Mouse (Mus musculus) forebrain, embryonic 14.5 days (tissue): ENCODE results near the gene Slc36a3. TPM values are rescaled to one million over a fixed set of nuclear protein-coding genes. Genes with fewer than 3 reads are reported as not detected.

Experiments
- ATAC-seq: fragments of 200-750 bp; cut with Nextera tagmentation; 2 replicates; pipeline ENCODE4 v1.8.0; 2017; ENCODE audit warnings: mild to moderate bottlenecking, moderate library complexity
- DNase-seq: peaks from one replicate; pipeline ENCODE4 v3.0.0-alpha.2; 2015; ENCODE audit warnings: low spot score
- H3K27ac ChIP-seq: fragments of 300-500 bp; sonication (generic); 2 replicates; pipeline ENCODE4 v1.5.1; 2014; ENCODE audit warnings: low read depth, mild to moderate bottlenecking, control low read depth, low read length, moderate library complexity
- H3K27me3 ChIP-seq: fragments of 300-500 bp; sonication (generic); replicated peaks from 2 replicates; pipeline ENCODE4 v1.6.1; 2014; ENCODE audit warnings: low read length, control low read depth, mixed read lengths; ENCODE audit not compliant: control insufficient read depth, insufficient read depth
- H3K36me3 ChIP-seq: fragments of 300-500 bp; sonication (generic); 2 replicates; pipeline ENCODE4 v1.6.1; 2014; ENCODE audit warnings: low read length, control low read depth; ENCODE audit not compliant: control insufficient read depth, insufficient read depth
- H3K4me1 ChIP-seq: fragments of 300-500 bp; sonication (generic); 2 replicates; pipeline ENCODE4 v1.6.1; 2014; ENCODE audit warnings: antibody characterized with exemption, low read length, control low read depth; ENCODE audit not compliant: control insufficient read depth, insufficient read depth
- H3K4me2 ChIP-seq: fragments of 300-500 bp; sonication (generic); 2 replicates; pipeline ENCODE4 v1.6.1; 2014; ENCODE audit warnings: mild to moderate bottlenecking, control low read depth, low read length
- H3K4me3 ChIP-seq: fragments of 300-500 bp; sonication (generic); 2 replicates; pipeline ENCODE4 v1.5.1; 2014; ENCODE audit warnings: low read depth, low read length, control low read depth
- H3K9ac ChIP-seq: fragments of 300-500 bp; sonication (generic); 2 replicates; pipeline ENCODE4 v1.6.1; 2014; ENCODE audit warnings: mild to moderate bottlenecking, low read length, control low read depth, moderate library complexity
- H3K9me3 ChIP-seq: fragments of 300-500 bp; sonication (generic); replicated peaks from 2 replicates; pipeline ENCODE4 v1.6.1; 2016; ENCODE audit warnings: low read length, control low read depth, mixed read lengths; ENCODE audit not compliant: control insufficient read depth
- WGBS: fragments of 180-500 bp; shearing (Covaris S2); extraction: QIAGEN DNeasy Blood & Tissue Kit; methylation state at CpG from one replicate; pipeline ENCODE4 v1.1.7; 2014; 5-methylcytosine and 5-hydroxymethylcytosine counted together
- polyA plus RNA-seq: library from polyadenylated mRNA; unstranded; fragments of >200 nt; fragmentation: Nextera tagmentation; extraction: Ambion mirVana; gene quantifications from 2 replicates; pipeline ENCODE4 v1.2.1, GENCODE M21; 2014

Gene Slc36a3
- polyA plus RNA-seq, 1 experiment from 2014 or later: not detected

DNA sequence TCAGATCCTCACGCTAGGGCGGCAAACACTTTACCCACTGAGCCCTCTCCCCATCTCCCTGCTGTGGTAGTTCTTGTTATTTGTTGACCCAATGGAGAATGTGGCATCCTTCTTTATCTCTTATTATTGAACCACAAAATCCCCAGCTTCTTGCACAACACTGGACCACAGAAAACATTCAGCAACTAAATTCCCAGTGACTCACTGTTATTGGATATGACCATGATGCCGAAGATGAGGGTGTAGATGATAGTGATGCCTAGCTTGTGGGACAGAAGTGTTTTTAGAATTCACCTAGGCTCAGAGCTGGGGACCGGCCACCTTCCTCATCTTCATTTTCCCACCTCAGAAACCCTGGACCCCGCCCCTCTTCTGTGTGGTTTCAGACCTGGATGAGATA lies 16.6 kb downstream of the Slc36a3 start:
- no peak for DNase-seq
- Histone ChIP-seq H3K27ac (no peak overlapping the region), H3K36me3 (no peaks in the 10 kb centered on the region), H3K9me3 (no peaks in the 10 kb centered on the region), H3K4me2 (no peak overlapping the region), H3K27me3 (no peaks in the 10 kb centered on the region), H3K4me1 (no peaks in the 10 kb centered on the region), H3K4me3 (no peak overlapping the region), H3K9ac (no peak overlapping the region)
- ATAC-seq: no peak
- 88% methylated on average over 5 of the region's 5 CpGs for WGBS

GRCm38 (mm10) chr11:55134407-55134806 lies 17.1 kb downstream of the Slc36a3 start:
- H3K36me3 ChIP-seq: no peaks in the 10 kb centered on the region
- H3K4me2 ChIP-seq: no peak overlapping the region
- H3K27me3 ChIP-seq: no peaks in the 10 kb centered on the region
- no peaks in the 10 kb centered on the region for H3K4me1 ChIP-seq
- no peak overlapping the region for H3K27ac ChIP-seq
- H3K9ac ChIP-seq: no peak overlapping the region
- 100% methylated on average over 1 of the region's 1 CpGs for WGBS
- no peaks in the 10 kb centered on the region for H3K9me3 ChIP-seq
- ATAC-seq (no peak), DNase-seq (no peak)
- no peak overlapping the region for H3K4me3 ChIP-seq

- no peaks in the 10 kb centered on the region for H3K9me3 ChIP-seq
- ATAC-seq (no peak), DNase-seq (no peak)
- no peaks in the 10 kb centered on the region for H3K27me3 ChIP-seq
- no peak overlapping the region for H3K9ac ChIP-seq
- no peak overlapping the region for H3K4me3 ChIP-seq
- H3K27ac ChIP-seq: no peak overlapping the region
- no peaks in the 10 kb centered on the region for H3K4me1 ChIP-seq
- 100% methylated on average over 1 of the region's 1 CpGs for WGBS
- no peak overlapping the region for H3K4me2 ChIP-seq
- no peaks in the 10 kb centered on the region for H3K36me3 ChIP-seq
Measured at GRCm38 (mm10) chr11:55133204-55133603, 18.3 kb downstream of the Slc36a3 start.

DNA sequence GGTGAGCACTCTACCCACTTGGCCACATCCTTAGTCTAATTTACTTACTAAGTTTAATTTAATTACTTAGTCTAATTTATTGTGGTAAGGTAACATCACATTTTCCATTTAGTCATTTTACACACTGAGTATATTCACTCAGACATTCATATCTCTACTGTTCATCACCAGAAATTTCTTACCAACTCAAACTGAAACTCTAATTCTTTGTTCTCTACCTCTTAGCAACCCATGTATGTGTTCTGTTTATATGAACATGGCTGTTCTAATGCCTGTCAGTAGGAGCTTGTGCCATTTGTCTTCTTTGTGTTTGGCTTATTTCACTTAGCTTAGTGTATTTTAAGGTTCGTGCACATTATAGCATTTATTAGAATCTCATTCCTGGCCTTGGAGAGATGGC lies 19.6 kb downstream of the Slc36a3 start:
- 92% methylated on average over 1 of the region's 1 CpGs for WGBS
- 0 out of 2 replicates have a peak, but pooled peaks cover 2% of the 10 kb centered on the region for H3K4me1 ChIP-seq

DNA sequence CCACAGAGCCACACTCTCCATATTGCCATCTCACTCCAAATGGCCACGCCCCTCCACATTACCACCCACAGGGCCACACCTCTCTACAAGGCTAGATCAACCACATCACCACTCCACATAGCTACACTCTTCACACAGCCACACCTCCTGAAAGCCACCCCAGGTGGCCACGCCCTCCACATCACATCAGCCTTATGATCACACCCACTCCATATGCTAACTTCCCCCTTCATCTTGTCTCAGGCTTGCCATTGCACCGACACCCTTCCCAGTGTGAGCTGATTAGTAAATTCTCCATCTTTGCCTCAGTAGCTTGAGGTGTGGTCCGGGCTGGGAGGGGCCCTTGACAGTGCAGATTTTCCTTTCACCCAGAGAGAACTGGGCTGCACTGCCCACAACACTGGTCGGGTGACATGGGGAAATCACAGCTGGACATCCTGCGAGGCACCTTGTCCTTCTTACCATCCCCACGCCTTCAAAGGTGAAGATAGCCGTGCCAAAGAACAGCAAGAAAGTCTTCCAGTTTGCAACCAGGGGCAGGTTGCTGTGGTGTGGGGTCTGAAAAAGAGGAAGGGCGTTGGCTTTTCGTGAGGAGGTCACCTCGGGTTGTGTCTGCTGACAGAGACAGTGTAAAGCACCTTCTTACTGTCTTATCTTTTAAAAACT lies 20.3 kb downstream of the Slc36a3 start:
- Histone ChIP-seq H3K4me1 (0 out of 2 replicates have a peak, but pooled peaks cover 2% of the 10 kb centered on the region), H3K9ac (no peak overlapping the region), H3K36me3 (no peaks in the 10 kb centered on the region), H3K9me3 (no peaks in the 10 kb centered on the region), H3K27ac (no peak overlapping the region), H3K4me3 (no peak overlapping the region), H3K4me2 (no peak overlapping the region), H3K27me3 (no peaks in the 10 kb centered on the region)
- 92% methylated on average over 11 of the region's 11 CpGs for WGBS
- ATAC-seq (no peak), DNase-seq (no peak)

More for the DNA sequence above, 19.6 kb downstream of the Slc36a3 start:
- Histone ChIP-seq H3K9me3 (no peaks in the 10 kb centered on the region), H3K9ac (no peak overlapping the region), H3K36me3 (no peaks in the 10 kb centered on the region), H3K4me3 (no peak overlapping the region), H3K27me3 (no peaks in the 10 kb centered on the region), H3K27ac (no peak overlapping the region), H3K4me2 (no peak overlapping the region)
- no peak for DNase-seq
- ATAC-seq: no peak

- Histone ChIP-seq H3K27me3 (no peaks in the 10 kb centered on the region), H3K4me3 (no peak overlapping the region), H3K9me3 (no peaks in the 10 kb centered on the region), H3K36me3 (no peaks in the 10 kb centered on the region), H3K9ac (no peak overlapping the region), H3K27ac (no peak overlapping the region), H3K4me2 (no peak overlapping the region), H3K4me1 (0 out of 2 replicates have a peak, but pooled peaks cover 2% of the 10 kb centered on the region)
- no peak for DNase-seq
- no peak for ATAC-seq
- 57% methylated on average over 3 of the region's 3 CpGs for WGBS
Measured at GRCm38 (mm10) chr11:55128411-55128810, 23.1 kb downstream of the Slc36a3 start.

GRCm38 (mm10) chr11:55127937-55128336 lies 23.6 kb downstream of the Slc36a3 start:
- Histone ChIP-seq H3K9ac (no peak overlapping the region), H3K27me3 (no peaks in the 10 kb centered on the region), H3K4me1 (0 out of 2 replicates have a peak, but pooled peaks cover 2% of the 10 kb centered on the region), H3K9me3 (no peaks in the 10 kb centered on the region), H3K27ac (no peak overlapping the region), H3K4me2 (no peak overlapping the region), H3K36me3 (no peaks in the 10 kb centered on the region), H3K4me3 (no peak overlapping the region)
- 36% methylated on average over 6 of the region's 6 CpGs for WGBS
- DNase-seq: peak; percentile 47
- ATAC-seq: no peak

DNA sequence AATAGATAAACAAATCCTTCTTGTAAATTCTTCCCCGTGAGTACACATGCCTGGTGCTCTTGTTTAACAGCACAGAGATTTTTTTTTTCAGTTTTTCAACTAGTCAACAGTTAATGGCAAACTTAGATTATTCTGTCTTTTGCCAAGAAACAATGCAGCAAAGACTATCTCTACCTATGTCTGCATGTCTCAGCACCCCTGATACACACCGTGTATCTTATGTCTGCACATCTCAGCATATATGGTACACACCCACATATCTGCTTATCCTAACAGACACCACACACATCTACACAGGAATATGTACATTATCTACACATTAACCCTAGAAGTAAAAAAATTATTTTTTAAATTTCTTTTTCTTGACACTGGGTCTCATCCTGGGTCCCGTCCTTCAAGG lies 24.8 kb downstream of the Slc36a3 start:
- H3K27ac ChIP-seq: no peak overlapping the region
- 90% methylated on average over 3 of the region's 3 CpGs for WGBS
- H3K4me1 ChIP-seq: 0 out of 2 replicates have a peak, but pooled peaks cover 2% of the 10 kb centered on the region
- no peak overlapping the region for H3K9ac ChIP-seq
- ATAC-seq (no peak), DNase-seq (no peak)
- no peak overlapping the region for H3K4me2 ChIP-seq
- H3K4me3 ChIP-seq: no peak overlapping the region
- no peaks in the 10 kb centered on the region for H3K36me3 ChIP-seq
- H3K9me3 ChIP-seq: no peaks in the 10 kb centered on the region
- no peaks in the 10 kb centered on the region for H3K27me3 ChIP-seq

- no peaks in the 10 kb centered on the region for H3K27me3 ChIP-seq
- no peaks in the 10 kb centered on the region for H3K9me3 ChIP-seq
- H3K27ac ChIP-seq: no peak overlapping the region
- H3K4me1 ChIP-seq: no peaks in the 10 kb centered on the region
- H3K4me3 ChIP-seq: no peak overlapping the region
- no peak for ATAC-seq
- no peak overlapping the region for H3K9ac ChIP-seq
- DNase-seq: no peak
- no peaks in the 10 kb centered on the region for H3K36me3 ChIP-seq
- 88% methylated on average over 1 of the region's 1 CpGs for WGBS
- no peak overlapping the region for H3K4me2 ChIP-seq
Measured at GRCm38 (mm10) chr11:55121430-55121829, 30.1 kb downstream of the Slc36a3 start.
